Mouse (Mus musculus): ENCODE data around the gene Mroh7.

DNA sequence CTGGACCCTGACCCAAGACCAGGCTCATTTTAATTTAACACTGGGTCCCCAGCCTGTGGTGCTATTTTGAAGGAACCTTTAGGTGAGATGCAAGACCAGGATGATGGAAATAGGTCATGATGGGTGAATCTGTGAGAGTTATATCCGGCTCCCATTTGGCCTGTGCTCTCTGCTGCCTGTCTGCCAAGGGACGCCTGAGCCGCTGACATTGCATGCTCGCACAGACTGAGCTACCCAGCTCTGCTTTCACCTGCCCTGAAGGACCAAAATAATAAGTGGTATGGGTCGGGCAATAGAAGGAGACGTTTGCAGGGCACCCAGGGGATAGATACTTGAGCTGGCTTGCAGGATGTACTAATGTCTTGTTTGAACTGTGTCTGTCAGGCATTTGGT, 86.5 kb downstream of the Mroh7 start:
- TF ChIP-seq CTCF (IDR thresholded peaks at IDR 0.05; ENCODE audit: borderline replicate concordance, insufficient read depth, low read depth, low read length) (no peak), POLR2A (IDR thresholded peaks at IDR 0.05; ENCODE audit: borderline replicate concordance, insufficient read depth, low read length) (no peak)
